Mouse (Mus musculus) layer of hippocampus, adult 9-10 months (tissue): ENCODE data around the gene Myo15b.
A peak's percentile ranks its signal among the peaks of the same experiment; 100 is the strongest.

Source experiments
- DNase-seq: peaks from one replicate; pipeline ENCODE4 v3.0.0; 2022; ENCODE audit warnings: low spot score

The Myo15b gene

GRCm38 (mm10) chr11:115875935-115876334 lies 17.7 kb downstream of the Myo15b start:
- no peak for DNase-seq

- DNase-seq = no peak
These were observed 18.2 kb downstream of the Myo15b start for GRCm38 (mm10) chr11:115876438-115876837.

- no peak for DNase-seq
These were observed 19.1 kb downstream of the Myo15b start for GRCm38 (mm10) chr11:115877174-115877755.

DNA sequence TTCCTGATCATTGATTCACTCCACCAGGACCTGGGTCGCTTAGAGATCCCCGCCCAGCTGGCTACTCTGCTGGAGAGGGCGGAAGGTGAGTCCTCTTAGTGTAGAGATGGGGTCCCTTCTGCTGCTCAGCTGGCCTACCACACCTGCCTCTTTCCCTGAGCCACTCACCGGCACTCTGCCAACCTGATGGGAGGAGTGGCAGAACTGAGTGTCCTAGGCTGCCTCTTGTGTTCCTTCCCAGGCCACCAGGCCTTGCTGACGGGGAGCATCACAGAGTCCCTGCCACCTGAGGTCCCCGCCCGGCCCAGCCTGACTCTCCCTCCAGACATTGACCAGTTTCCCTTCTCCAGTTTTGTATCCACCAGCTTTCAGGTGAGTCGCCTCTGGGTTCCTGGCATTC lies 19.9 kb downstream of the Myo15b start:
- no peak for DNase-seq

- no peak for DNase-seq
These were observed 22.8 kb downstream of the Myo15b start for GRCm38 (mm10) chr11:115881002-115881401.

GRCm38 (mm10) chr11:115883251-115883650 lies 25.0 kb downstream of the Myo15b start:
- no peak for DNase-seq

DNA sequence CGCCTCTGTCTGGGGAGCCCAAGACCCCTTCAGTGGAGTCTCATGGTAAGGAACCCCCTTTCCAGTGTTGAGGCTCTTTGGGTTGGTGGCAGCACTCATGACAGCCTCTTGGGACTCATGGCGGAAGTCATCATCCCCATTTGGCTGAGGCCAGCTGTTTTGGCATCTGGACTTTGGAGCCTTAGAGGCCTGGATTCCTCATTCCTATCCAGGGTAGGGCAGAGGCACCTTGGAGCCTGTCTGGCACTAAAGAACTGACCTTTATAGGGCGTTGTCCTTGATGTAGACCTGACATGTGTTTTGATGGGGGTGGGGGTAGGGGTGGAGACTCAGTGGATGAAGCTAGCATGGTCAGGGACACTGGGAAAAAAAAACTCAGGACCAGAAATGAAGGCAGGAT lies 26.2 kb downstream of the Myo15b start:
- no peak for DNase-seq

- no peak for DNase-seq
These were observed 27.1 kb downstream of the Myo15b start for GRCm38 (mm10) chr11:115885281-115885680.

DNA sequence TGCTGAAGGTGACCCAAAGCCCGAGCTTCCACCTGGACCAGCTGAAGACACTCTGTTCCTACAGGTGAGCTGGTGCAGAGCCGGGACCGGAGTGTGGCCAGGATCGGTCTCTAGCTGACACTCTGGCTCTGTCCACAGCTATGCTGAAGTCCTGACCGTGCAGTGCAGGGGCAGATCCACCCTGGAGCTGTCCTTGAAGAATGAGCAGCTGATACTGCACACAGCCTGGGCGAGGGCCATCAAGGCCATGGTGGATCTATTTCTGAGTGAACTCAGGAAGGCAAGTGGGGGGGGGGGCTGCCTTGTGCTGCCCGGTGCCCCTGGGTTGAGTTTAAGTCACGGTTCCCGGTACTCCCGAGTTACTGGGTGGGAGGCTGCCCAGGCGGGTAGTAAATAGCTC lies 28.2 kb downstream of the Myo15b start:
- no peak for DNase-seq

DNA sequence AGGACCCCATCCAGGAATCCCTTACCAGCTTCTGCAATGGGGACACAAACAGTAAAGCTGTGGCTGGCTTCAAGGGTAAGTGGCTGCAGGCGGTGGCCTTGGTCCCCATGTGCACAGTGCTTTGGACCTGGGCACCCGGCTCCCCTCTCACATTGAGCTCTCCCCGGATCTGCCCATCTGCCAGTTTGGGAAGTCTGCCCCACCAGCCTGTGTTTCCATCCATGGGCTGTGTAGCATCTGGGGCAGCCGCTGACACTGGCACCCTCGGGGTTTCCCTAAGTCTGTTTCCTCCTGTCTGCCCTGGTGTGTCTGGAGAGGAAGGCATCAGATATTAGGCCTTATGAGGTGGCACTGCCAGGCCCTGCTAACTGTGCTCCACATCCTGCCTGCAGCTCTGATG lies 29.8 kb downstream of the Myo15b start:
- no peak for DNase-seq

- DNase-seq = no peak
These were observed 31.0 kb downstream of the Myo15b start for GRCm38 (mm10) chr11:115889159-115889558.

DNA sequence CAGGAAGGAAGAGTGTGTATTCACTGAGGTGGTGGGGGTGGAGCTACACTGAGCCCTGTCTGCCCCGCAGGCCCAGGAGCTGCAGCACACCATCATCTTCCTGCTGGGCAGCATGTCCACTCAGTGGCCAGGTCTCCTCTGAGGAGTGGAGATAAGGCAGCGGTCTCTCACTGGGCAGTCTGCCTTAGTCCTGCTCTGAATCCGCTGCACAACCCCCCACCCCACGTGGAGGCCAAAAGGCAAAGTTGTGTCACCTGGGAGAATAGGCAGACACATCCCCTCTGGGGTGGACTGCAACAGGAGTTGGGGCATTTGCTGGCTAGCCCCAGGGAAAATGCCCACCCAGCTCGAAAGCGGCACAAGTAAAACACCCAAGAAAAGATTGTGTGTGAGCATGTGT lies 34.0 kb downstream of the Myo15b start:
- DNase-seq = no peak

GRCm38 (mm10) chr11:115893071-115893470 lies 34.9 kb downstream of the Myo15b start:
- DNase-seq = no peak

DNA sequence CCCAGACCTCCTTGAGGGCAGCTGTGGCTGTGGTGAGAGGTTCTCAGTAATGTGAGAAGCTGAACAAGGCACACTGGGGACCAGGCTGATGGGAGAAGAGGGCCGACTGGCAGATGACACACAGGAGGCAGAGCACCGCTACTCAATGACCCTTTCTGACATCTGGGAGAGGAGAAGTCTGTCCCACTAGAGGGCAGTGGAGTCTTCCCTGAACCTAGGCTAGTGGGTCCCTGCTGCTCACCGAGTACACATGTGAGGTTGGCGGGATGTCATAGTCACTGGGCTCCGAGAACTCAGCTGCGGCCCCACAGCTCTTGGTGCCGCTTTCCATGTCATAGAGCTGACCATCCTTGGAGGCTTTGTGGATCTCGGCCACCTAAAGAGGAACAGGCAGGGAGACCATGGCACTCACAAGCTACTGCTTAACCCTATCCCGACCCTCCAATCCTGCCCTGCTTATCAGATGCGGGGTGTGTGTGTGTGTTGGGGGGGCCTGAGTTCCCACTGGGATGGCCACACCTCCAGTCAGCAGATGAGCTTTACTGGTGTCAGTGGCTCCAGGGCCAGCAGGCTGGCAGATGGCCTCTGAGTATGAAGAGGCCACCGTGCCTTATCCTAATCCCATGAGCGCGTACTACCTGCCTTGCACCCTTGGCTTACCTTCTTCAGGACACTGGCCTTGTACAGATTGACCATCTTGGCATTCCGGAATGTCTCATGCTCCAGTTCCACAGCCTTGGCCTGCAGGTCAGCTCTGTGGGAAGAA lies 36.7 kb downstream of the Myo15b start:
- DNase-seq = no peak

GRCm38 (mm10) chr11:115898446-115898845 lies 40.2 kb downstream of the Myo15b start:
- DNase-seq = no peak

- peak; percentile 57 for DNase-seq
These were observed 40.7 kb downstream of the Myo15b start for GRCm38 (mm10) chr11:115898886-115899285.

GRCm38 (mm10) chr11:115899486-115900266 lies 41.5 kb downstream of the Myo15b start, which contains the start of gene Smim5:
Gene Smim5 (plus strand): TSS chr11:115899966.
- no peak for DNase-seq

- DNase-seq = no peak
These were observed 42.5 kb downstream of the Myo15b start for GRCm38 (mm10) chr11:115900561-115901337.

DNA sequence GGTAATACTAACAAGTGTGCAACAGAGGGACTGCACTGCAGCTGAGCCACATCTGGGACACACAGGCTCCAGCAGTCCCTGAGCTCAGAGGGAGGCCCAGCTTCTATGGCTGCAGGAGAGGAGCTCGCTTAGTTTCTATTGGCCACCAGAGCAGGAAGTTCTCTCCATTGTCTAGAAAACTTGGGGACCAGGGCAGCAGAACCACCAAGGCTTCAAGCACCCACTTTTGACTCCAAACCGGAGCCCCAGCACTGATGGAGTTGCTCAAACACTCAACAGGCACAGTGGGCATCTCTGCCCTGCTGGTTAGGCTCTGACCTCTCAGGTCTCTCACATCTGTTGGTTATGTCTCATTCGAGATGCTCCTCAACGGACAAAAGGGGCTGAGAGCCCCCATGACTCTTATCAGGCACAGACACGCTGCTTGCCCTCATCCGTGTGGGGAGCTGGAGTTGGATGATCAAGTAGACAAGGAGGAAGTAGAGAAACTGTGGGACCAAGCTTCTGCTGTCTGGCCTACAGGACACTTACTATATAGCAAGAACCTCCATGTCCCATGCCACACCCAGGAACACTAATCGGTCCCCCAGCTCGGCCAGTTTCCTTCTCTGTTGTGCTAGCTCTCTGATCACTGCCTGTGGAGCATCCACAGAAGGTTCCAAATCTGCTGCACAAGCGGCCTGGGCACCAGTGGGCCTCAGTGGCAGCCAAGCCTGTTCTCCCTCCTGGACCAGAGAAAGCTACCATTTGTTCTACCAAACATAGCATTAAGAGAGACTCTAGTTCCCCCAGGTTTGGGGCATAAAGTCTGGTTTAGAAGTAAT lies 43.3 kb downstream of the Myo15b start:
- no peak for DNase-seq

DNA sequence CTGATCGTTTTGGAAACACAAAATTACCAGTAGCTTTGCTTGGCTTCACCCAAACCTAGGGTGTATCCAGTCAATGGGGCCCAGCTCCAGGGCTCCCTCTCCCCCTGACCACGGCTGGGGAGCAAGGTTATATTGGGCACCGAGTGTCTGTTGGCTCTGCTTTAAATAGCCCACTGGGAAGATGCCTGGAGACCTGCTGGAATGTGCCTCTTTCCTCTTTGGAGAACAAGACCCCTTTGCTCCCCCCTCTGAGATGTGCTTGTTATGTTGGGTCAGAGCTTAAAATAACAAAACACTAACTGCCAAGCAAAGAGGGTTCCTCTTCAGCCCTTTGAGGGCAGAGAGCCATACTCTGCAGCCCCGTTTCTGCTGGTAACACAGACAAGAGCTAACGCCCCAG lies 44.0 kb downstream of the Myo15b start:
- no peak for DNase-seq

DNA sequence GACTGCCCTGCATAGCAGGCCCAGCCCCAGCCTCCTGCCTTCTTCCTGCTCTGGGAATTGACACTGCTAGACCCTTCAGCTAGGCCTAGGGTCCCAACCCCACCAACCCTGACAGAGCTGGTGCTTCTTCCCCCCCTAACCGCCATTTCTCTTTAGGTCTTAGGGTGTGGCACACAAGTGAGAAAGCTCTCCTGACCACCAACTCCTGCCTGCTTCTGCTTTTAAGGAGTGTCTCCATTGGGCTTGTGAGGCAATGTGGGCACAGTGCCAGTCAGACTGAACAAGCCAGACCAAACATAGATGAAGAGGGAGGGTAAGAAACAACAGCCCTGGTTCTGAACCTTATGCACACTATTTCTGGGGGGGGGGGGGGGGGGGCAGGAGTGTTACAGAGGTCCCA lies 44.6 kb downstream of the Myo15b start:
- DNase-seq = no peak
